Mouse (Mus musculus) neural tube, embryonic 13.5 days (tissue): ENCODE results near the gene Clec4f. TPM values are rescaled to one million over a fixed set of nuclear protein-coding genes. Genes with fewer than 3 reads are reported as not detected.

Experiments used
- ATAC-seq: fragments of 200-750 bp; cut with Nextera tagmentation; 2 replicates; pipeline ENCODE4 v1.8.0; 2017; ENCODE audit warnings: low read depth, mild to moderate bottlenecking, moderate TSS enrichment, moderate library complexity
- H3K27ac ChIP-seq: fragments of 300-500 bp; sonication (generic); replicated peaks from 2 replicates; pipeline ENCODE4 v1.5.1; 2015; ENCODE audit warnings: moderate library complexity, mild to moderate bottlenecking, inconsistent platforms
- H3K27me3 ChIP-seq: fragments of 300-500 bp; sonication (generic); 2 replicates; pipeline ENCODE4 v1.6.1; 2015; ENCODE audit warnings: mild to moderate bottlenecking, inconsistent platforms
- H3K36me3 ChIP-seq: fragments of 300-500 bp; sonication (generic); 2 replicates; pipeline ENCODE4 v1.6.1; 2015; ENCODE audit warnings: mild to moderate bottlenecking, inconsistent platforms
- H3K4me1 ChIP-seq: fragments of 300-500 bp; sonication (generic); replicated peaks from 2 replicates; pipeline ENCODE4 v1.6.1; 2015; ENCODE audit warnings: inconsistent platforms
- H3K4me2 ChIP-seq: fragments of 300-500 bp; sonication (generic); 2 replicates; pipeline ENCODE4 v1.6.1; 2015; ENCODE audit warnings: inconsistent platforms, mild to moderate bottlenecking, moderate library complexity
- H3K4me3 ChIP-seq: fragments of 300-500 bp; sonication (generic); 2 replicates; pipeline ENCODE4 v1.5.1; 2015; ENCODE audit warnings: mild to moderate bottlenecking, inconsistent platforms
- H3K9ac ChIP-seq: fragments of 300-500 bp; sonication (generic); 2 replicates; pipeline ENCODE4 v1.6.1; 2015; ENCODE audit warnings: moderate library complexity, mild to moderate bottlenecking, inconsistent platforms
- H3K9me3 ChIP-seq: fragments of 300-500 bp; sonication (generic); 2 replicates; pipeline ENCODE4 v1.6.1; 2016; ENCODE audit warnings: inconsistent platforms
- WGBS: fragments of 180-500 bp; shearing (Covaris S2); methylation state at CpG from one replicate; pipeline ENCODE4 v1.1.7; 2015; 5-methylcytosine and 5-hydroxymethylcytosine counted together
- polyA plus RNA-seq: library from polyadenylated mRNA; unstranded; fragments of >200 nt; fragmentation: Nextera tagmentation; extraction: Ambion mirVana; gene quantifications from 2 replicates; pipeline ENCODE4 v1.2.1, GENCODE M21; 2015

Clec4f gene
- polyA plus RNA-seq, 1 experiment from 2014 or later: not detected

GRCm38 (mm10) chr6:83626781-83627180 lies 29.2 kb downstream of the Clec4f start:
- Histone ChIP-seq H3K9me3 (no peaks in the 10 kb centered on the region), H3K4me1 (no peaks in the 10 kb centered on the region), H3K4me3 (no peak overlapping the region), H3K27me3 (no peaks in the 10 kb centered on the region), H3K27ac (no peak overlapping the region), H3K9ac (no peak overlapping the region), H3K4me2 (no peak overlapping the region), H3K36me3 (no peaks in the 10 kb centered on the region)
- 72% methylated on average over 17 of the region's 17 CpGs for WGBS
- ATAC-seq: no peak

GRCm38 (mm10) chr6:83619955-83620354 lies 36.0 kb downstream of the Clec4f start:
- Histone ChIP-seq H3K27me3 (no peaks in the 10 kb centered on the region), H3K4me3 (no peak overlapping the region), H3K36me3 (no peaks in the 10 kb centered on the region), H3K4me2 (no peak overlapping the region), H3K9ac (no peak overlapping the region), H3K4me1 (no peaks in the 10 kb centered on the region), H3K9me3 (no peaks in the 10 kb centered on the region), H3K27ac (no peak overlapping the region)
- WGBS: 55% methylated on average over 9 of the region's 9 CpGs
- no peak for ATAC-seq

GRCm38 (mm10) chr6:83617581-83618335 lies 38.2 kb downstream of the Clec4f start:
- ATAC-seq: no peak
- 83% methylated on average over 15 of the region's 15 CpGs for WGBS
- H3K4me1 ChIP-seq: no peaks in the 10 kb centered on the region
- no peak overlapping the region for H3K27ac ChIP-seq
- no peaks in the 10 kb centered on the region for H3K9me3 ChIP-seq
- no peak overlapping the region for H3K4me2 ChIP-seq
- no peaks in the 10 kb centered on the region for H3K27me3 ChIP-seq
- H3K4me3 ChIP-seq: no peak overlapping the region
- H3K36me3 ChIP-seq: no peaks in the 10 kb centered on the region
- H3K9ac ChIP-seq: no peak overlapping the region

GRCm38 (mm10) chr6:83616512-83616911 lies 39.5 kb downstream of the Clec4f start:
- no peak for ATAC-seq

GRCm38 (mm10) chr6:83614469-83614868 lies 41.5 kb downstream of the Clec4f start:
- H3K4me2 ChIP-seq: no peak overlapping the region
- no peak overlapping the region for H3K27ac ChIP-seq
- no peak overlapping the region for H3K9ac ChIP-seq
- no peaks in the 10 kb centered on the region for H3K4me1 ChIP-seq
- no peaks in the 10 kb centered on the region for H3K9me3 ChIP-seq
- no peaks in the 10 kb centered on the region for H3K36me3 ChIP-seq
- H3K4me3 ChIP-seq: no peak overlapping the region
- 90% methylated on average over 4 of the region's 4 CpGs for WGBS
- H3K27me3 ChIP-seq: no peaks in the 10 kb centered on the region
- no peak for ATAC-seq

More at GRCm38 (mm10) chr6:83616512-83616911, 39.5 kb downstream of the Clec4f start:
- Histone ChIP-seq H3K27me3 (no peaks in the 10 kb centered on the region), H3K4me3 (no peak overlapping the region), H3K9me3 (no peaks in the 10 kb centered on the region), H3K4me2 (no peak overlapping the region), H3K9ac (no peak overlapping the region), H3K4me1 (no peaks in the 10 kb centered on the region), H3K27ac (no peak overlapping the region), H3K36me3 (no peaks in the 10 kb centered on the region)
- 77% methylated on average over 5 of the region's 5 CpGs for WGBS

GRCm38 (mm10) chr6:83612976-83613375 lies 43.0 kb downstream of the Clec4f start:
- 92% methylated on average over 1 of the region's 1 CpGs for WGBS
- Histone ChIP-seq H3K27me3 (no peaks in the 10 kb centered on the region), H3K4me2 (no peak overlapping the region), H3K27ac (no peak overlapping the region), H3K9me3 (no peaks in the 10 kb centered on the region), H3K4me3 (no peak overlapping the region), H3K9ac (no peak overlapping the region), H3K36me3 (no peaks in the 10 kb centered on the region), H3K4me1 (no peaks in the 10 kb centered on the region)
- ATAC-seq: no peak

GRCm38 (mm10) chr6:83599636-83600174 lies 56.3 kb downstream of the Clec4f start:
- H3K9ac ChIP-seq: no peak overlapping the region
- H3K4me3 ChIP-seq: no peak overlapping the region
- no peak for ATAC-seq
- no peak overlapping the region for H3K27ac ChIP-seq
- H3K4me1 ChIP-seq: no peaks in the 10 kb centered on the region
- no peaks in the 10 kb centered on the region for H3K9me3 ChIP-seq
- no peaks in the 10 kb centered on the region for H3K36me3 ChIP-seq
- 85% methylated on average over 6 of the region's 6 CpGs for whole genome bisulfite sequencing
- H3K4me2 ChIP-seq: peak overlapping the region; percentile 56; the same call in 1 of the 2 replicates
- no peaks in the 10 kb centered on the region for H3K27me3 ChIP-seq

- H3K4me1 ChIP-seq: no peaks in the 10 kb centered on the region
- peak overlapping the region; percentile 56 for H3K4me2 ChIP-seq
- H3K9me3 ChIP-seq: no peaks in the 10 kb centered on the region
- 35% methylated on average over 24 of the region's 24 CpGs for WGBS
- ATAC-seq: peak; percentile 59
- peak overlapping the region; percentile 36 for H3K4me3 ChIP-seq
- H3K36me3 ChIP-seq: no peaks in the 10 kb centered on the region
- no peaks in the 10 kb centered on the region for H3K27me3 ChIP-seq
- no peak overlapping the region for H3K27ac ChIP-seq
- peak overlapping the region; percentile 69 for H3K9ac ChIP-seq
These were observed 56.9 kb downstream of the Clec4f start for GRCm38 (mm10) chr6:83599060-83599550.

GRCm38 (mm10) chr6:83598646-83599045 lies 57.3 kb downstream of the Clec4f start:
- H3K27ac ChIP-seq: no peak overlapping the region
- no peaks in the 10 kb centered on the region for H3K27me3 ChIP-seq
- H3K9ac ChIP-seq: peak overlapping the region; percentile 69
- H3K4me2 ChIP-seq: peak overlapping the region; percentile 56
- peak overlapping the region; percentile 36 for H3K4me3 ChIP-seq
- no peaks in the 10 kb centered on the region for H3K9me3 ChIP-seq
- no peaks in the 10 kb centered on the region for H3K4me1 ChIP-seq
- ATAC-seq: 0 out of 2 replicates have a peak, but pooled peaks have one; percentile 53
- no peaks in the 10 kb centered on the region for H3K36me3 ChIP-seq
- WGBS: 13% methylated on average over 9 of the region's 9 CpGs

GRCm38 (mm10) chr6:83597988-83598387 lies 58.0 kb downstream of the Clec4f start:
- H3K4me3 ChIP-seq: no peak overlapping the region
- no peak overlapping the region for H3K4me2 ChIP-seq
- H3K9ac ChIP-seq: no peak overlapping the region
- no peaks in the 10 kb centered on the region for H3K9me3 ChIP-seq
- WGBS: 61% methylated on average over 3 of the region's 3 CpGs
- H3K27me3 ChIP-seq: no peaks in the 10 kb centered on the region
- no peaks in the 10 kb centered on the region for H3K4me1 ChIP-seq
- ATAC-seq: no peak
- no peaks in the 10 kb centered on the region for H3K36me3 ChIP-seq
- H3K27ac ChIP-seq: no peak overlapping the region

- no peaks in the 10 kb centered on the region for H3K4me1 ChIP-seq
- H3K9ac ChIP-seq: no peak overlapping the region
- no peak for ATAC-seq
- H3K9me3 ChIP-seq: no peaks in the 10 kb centered on the region
- WGBS: 92% methylated on average over 2 of the region's 2 CpGs
- no peaks in the 10 kb centered on the region for H3K27me3 ChIP-seq
- H3K27ac ChIP-seq: no peak overlapping the region
- no peak overlapping the region for H3K4me3 ChIP-seq
- no peak overlapping the region for H3K4me2 ChIP-seq
- no peaks in the 10 kb centered on the region for H3K36me3 ChIP-seq
These were observed 61.0 kb downstream of the Clec4f start for GRCm38 (mm10) chr6:83595035-83595434.
